Mouse (Mus musculus): ENCODE measurements around the gene Mical2. TPM values are rescaled to one million over a fixed set of nuclear protein-coding genes. Genes with fewer than 3 reads are reported as not detected.

The Mical2 gene
- total and polyA plus RNA-seq, 3 experiments: not detected

DNA sequence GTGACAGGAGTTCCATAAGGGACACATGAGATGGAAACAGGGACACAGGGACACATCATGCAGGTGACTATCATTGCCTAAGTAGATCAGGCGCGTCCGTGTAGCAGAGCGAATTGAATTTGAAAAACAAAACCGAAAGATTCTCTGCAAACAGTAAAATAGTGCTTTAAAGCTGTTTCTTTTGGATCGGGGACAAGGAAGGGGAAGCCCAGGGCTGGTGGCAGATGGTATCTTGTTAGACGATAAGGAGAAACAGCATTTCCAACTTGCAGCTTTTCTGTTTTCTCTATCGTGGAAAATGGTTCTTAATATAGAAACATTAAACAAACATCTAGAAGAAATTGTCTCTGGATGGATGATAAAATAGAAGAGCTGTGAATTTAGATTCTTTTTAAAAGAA, 179.9 kb downstream of the Mical2 start:
- no peak overlapping the region for H3K27ac ChIP-seq (ENCODE audit: control insufficient read depth, low read depth, low read length)
- TF ChIP-seq CTCF (IDR thresholded peaks at IDR 0.05 in 2 of 3, conservative IDR thresholded peaks at IDR 0.05 in 1 of 3; ENCODE audit: control insufficient read depth in 1 of 3, insufficient read depth in 1 of 3, low read depth in 2 of 3, low read length in 3 of 3, poor library complexity in 1 of 3, severe bottlenecking in 1 of 3) (no peak), ZMIZ1 (IDR thresholded peaks at IDR 0.05; ENCODE audit: low read depth, low read length) (no peak), UBTF (IDR thresholded peaks at IDR 0.05; ENCODE audit: borderline replicate concordance, insufficient read depth, low read depth, low read length) (no peak), KAT2A (conservative IDR thresholded peaks at IDR 0.05; ENCODE audit: low read depth, low read length) (no peak), POLR2AphosphoS2 (IDR thresholded peaks at IDR 0.05; ENCODE audit: low read length) (no peak), ZC3H11A (IDR thresholded peaks at IDR 0.05; ENCODE audit: low read depth, low read length) (no peak), EP300 (IDR thresholded peaks at IDR 0.05; ENCODE audit: low read depth in 1 of 2, low read length in 2 of 2) (no peak), HCFC1 (IDR thresholded peaks at IDR 0.05; ENCODE audit: low read depth, low read length) (no peak), MEF2A (IDR thresholded peaks at IDR 0.05; ENCODE audit: extremely low read depth, insufficient replicate concordance, low read depth, low read length, poor library complexity, severe bottlenecking) (no peak), ETS1 (IDR thresholded peaks at IDR 0.05; ENCODE audit: low read depth, low read length) (no peak), JUND (IDR thresholded peaks at IDR 0.05; ENCODE audit: low read depth, low read length) (no peak), MAZ (IDR thresholded peaks at IDR 0.05; ENCODE audit: low read depth, low read length) (no peak)
- H3K79me2 ChIP-seq (ENCODE audit: control insufficient read depth, insufficient read depth, low read length, poor library complexity): no peaks in the 10 kb centered on the region
- DNase-seq (ENCODE audit: low read depth, low spot score): no peak
- no peak overlapping the region for H3K4me3 ChIP-seq (ENCODE audit: control insufficient read depth in 1 of 2, insufficient read depth in 1 of 2, low read depth in 2 of 2, low read length in 2 of 2)
- H3K9me3 ChIP-seq (replicated peaks; ENCODE audit: insufficient read depth, low read length): no peaks in the 10 kb centered on the region
- no peaks in the 10 kb centered on the region for H3K36me3 ChIP-seq (ENCODE audit: control insufficient read depth in 1 of 2, insufficient read depth in 2 of 2, low read length in 2 of 2)
- no peaks in the 10 kb centered on the region for H3K27me3 ChIP-seq (ENCODE audit: control insufficient read depth in 1 of 2, insufficient read depth in 2 of 2, low read length in 2 of 2)
- no peak overlapping the region for H3K9ac ChIP-seq (ENCODE audit: control insufficient read depth, low read depth, low read length, poor library complexity, severe bottlenecking)
- no peaks in the 10 kb centered on the region for H3K4me1 ChIP-seq (ENCODE audit: control insufficient read depth in 1 of 2, insufficient read depth in 2 of 2, low read length in 2 of 2)

DNA sequence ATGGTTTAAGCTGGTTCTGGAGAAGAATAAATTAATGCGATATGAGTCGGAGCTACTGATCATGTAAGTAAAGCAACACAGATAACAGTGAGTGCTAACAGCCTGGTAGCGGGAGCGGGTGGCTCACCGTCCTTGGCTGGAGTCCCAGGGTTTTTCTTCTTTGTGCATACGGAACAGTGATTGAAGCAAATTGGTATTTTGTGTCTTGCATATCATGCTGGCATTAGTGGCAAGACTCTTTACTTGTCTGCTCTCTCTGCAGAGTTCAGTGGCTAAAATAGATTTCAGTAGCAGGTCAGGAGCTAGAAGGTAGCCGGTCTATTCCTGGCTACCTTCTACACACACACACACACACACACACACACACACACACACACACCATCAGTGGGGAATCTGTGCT, 181.9 kb downstream of the Mical2 start:
- no peaks in the 10 kb centered on the region for H3K9me3 ChIP-seq (replicated peaks; ENCODE audit: insufficient read depth, low read length)
- no peak overlapping the region for H3K9ac ChIP-seq (ENCODE audit: control insufficient read depth, low read depth, low read length, poor library complexity, severe bottlenecking)
- H3K4me1 ChIP-seq (ENCODE audit: control insufficient read depth in 1 of 2, insufficient read depth in 2 of 2, low read length in 2 of 2): no peaks in the 10 kb centered on the region
- no peaks in the 10 kb centered on the region for H3K36me3 ChIP-seq (ENCODE audit: control insufficient read depth in 1 of 2, insufficient read depth in 2 of 2, low read length in 2 of 2)
- no peaks in the 10 kb centered on the region for H3K27me3 ChIP-seq (ENCODE audit: control insufficient read depth in 1 of 2, insufficient read depth in 2 of 2, low read length in 2 of 2)
- no peaks in the 10 kb centered on the region for H3K79me2 ChIP-seq (ENCODE audit: control insufficient read depth, insufficient read depth, low read length, poor library complexity)
- H3K27ac ChIP-seq (ENCODE audit: control insufficient read depth, low read depth, low read length): no peak overlapping the region
- DNase-seq (ENCODE audit: low read depth, low spot score): no peak
- TF ChIP-seq ZC3H11A (IDR thresholded peaks at IDR 0.05; ENCODE audit: low read depth, low read length) (no peak), RAD21 (IDR thresholded peaks at IDR 0.05; ENCODE audit: low read depth, low read length) (no peak), NRF1 (IDR thresholded peaks at IDR 0.05; ENCODE audit: insufficient read depth, low read depth, low read length, poor library complexity, severe bottlenecking) (no peak), GABPA (IDR thresholded peaks at IDR 0.05; ENCODE audit: low read depth, low read length) (no peak), ETS1 (IDR thresholded peaks at IDR 0.05; ENCODE audit: low read depth, low read length) (no peak), GATA1 (IDR thresholded peaks at IDR 0.05; ENCODE audit: low read depth, low read length) (no peak), CHD1 (IDR thresholded peaks at IDR 0.05; ENCODE audit: low read depth, low read length) (no peak), ZKSCAN1 (IDR thresholded peaks at IDR 0.05; ENCODE audit: low read depth, low read length) (no peak), TAL1 (IDR thresholded peaks at IDR 0.05; ENCODE audit: low read length) (no peak), CHD2 (IDR thresholded peaks at IDR 0.05; ENCODE audit: low read length) (no peak), SMC3 (IDR thresholded peaks at IDR 0.05; ENCODE audit: low read depth, low read length) (no peak), CTCF (IDR thresholded peaks at IDR 0.05 in 2 of 3, conservative IDR thresholded peaks at IDR 0.05 in 1 of 3; ENCODE audit: control insufficient read depth in 1 of 3, insufficient read depth in 1 of 3, low read depth in 2 of 3, low read length in 3 of 3, poor library complexity in 1 of 3, severe bottlenecking in 1 of 3) (no peak)
- H3K4me3 ChIP-seq (ENCODE audit: control insufficient read depth in 1 of 2, insufficient read depth in 1 of 2, low read depth in 2 of 2, low read length in 2 of 2): no peak overlapping the region
